Mouse (Mus musculus): ENCODE results near the gene Gm11487.
"Not testable (repeated sequence)": the region's sequence is repeated elsewhere in the genome, so short reads cannot be mapped to it uniquely, and the experiment has no call there.

The Gm11487 gene

DNA sequence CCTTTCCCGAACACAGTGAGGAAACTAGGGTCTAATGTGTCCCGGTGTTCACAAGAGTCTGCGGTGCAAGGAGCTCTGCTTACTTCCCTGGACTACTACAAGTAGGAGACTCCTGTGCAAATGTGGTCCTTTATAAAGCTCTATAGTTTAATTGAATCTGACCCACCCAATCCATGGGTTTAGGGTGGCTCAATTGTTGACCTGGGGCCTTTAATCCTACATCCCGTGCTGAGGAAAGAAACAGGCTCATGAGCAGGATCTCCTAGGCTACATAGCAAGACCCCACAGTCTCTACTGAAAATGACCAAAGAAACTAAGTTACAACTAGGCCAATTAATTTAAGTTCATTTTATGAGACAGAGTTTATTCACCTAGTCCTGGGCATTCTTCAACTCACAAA is at the start of gene Gm11487:
Gm11487 (minus strand) TSS at position 101 of the 400 bp plus-strand sequence.
- DNase-seq = not testable (repeated sequence)

DNA sequence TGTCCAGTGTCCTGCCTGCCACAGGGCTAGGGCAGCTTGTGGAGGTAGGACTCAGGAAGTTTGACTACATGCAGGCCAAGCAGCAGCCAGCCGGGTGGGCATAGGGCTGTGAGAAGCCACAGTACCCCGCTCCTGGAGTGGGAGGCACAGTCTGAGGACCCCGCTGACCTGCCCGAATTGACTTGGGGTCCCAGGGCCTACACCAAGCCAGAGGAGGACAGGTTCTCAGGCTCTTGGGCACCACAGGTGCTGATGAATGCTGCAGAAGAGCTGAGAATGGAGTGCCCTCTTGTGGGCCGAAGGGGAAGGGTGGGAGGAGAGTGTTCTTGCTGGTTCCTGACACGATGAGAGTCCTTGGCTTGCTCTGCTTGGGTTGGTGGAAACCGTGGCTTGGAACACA is 39.8 kb upstream of the Gm11487 start:
- no peak for DNase-seq

GRCm38 (mm10) chr4:73442568-73442967 is 37.7 kb upstream of the Gm11487 start:
- no peak for DNase-seq

GRCm38 (mm10) chr4:73425903-73426302 is 21.0 kb upstream of the Gm11487 start:
- no peak for DNase-seq

GRCm38 (mm10) chr4:73423049-73423448 is 18.2 kb upstream of the Gm11487 start:
- no peak for DNase-seq

- DNase-seq = no peak
These were observed 38.3 kb downstream of the Gm11487 start for GRCm38 (mm10) chr4:73366534-73366933.
